Mouse (Mus musculus) adrenal gland, adult 18-20 months (tissue): Measurements from ENCODE around the gene Spata5. TPM values are rescaled to one million over a fixed set of nuclear protein-coding genes. Genes with fewer than 3 reads are reported as not detected.

Source experiments
- DNase-seq, 2 experiments: peaks; one replicate each; pipeline ENCODE4 v3.0.0; 2021 to 2022; ENCODE audit warnings: low spot score in 2 of 2
- total RNA-seq, 2 experiments: library from RNA; stranded (reverse); gene quantifications; 1 replicate in 1 of 2; 2 replicates in 1 of 2; pipeline ENCODE4 v1.2.3; 2021

Spata5 gene
- total RNA-seq, 2 experiments from 2014 or later = 43.6 to 51.2 TPM

GRCm38 (mm10) chr3:37614878-37615650 lies 195.4 kb downstream of the Spata5 start:
- DNase-seq = no peak

- no peak for DNase-seq
These were observed 197.2 kb downstream of the Spata5 start for GRCm38 (mm10) chr3:37616586-37617547.

Other genes starting within 250 kb of the Spata5 start
- not detected for gene Il21, start 187.3 kb upstream of the Spata5 start, total RNA-seq
- 1 to 10 TPM; 4.5 to 4.6 TPM for gene Bbs12, start 107.3 kb upstream of the Spata5 start, total RNA-seq
- 1 to 10 TPM; 3.5 to 6.7 TPM for gene Cetn4, start 107.2 kb upstream of the Spata5 start, total RNA-seq
- gene Fgf2, start 71.5 kb upstream of the Spata5 start, total RNA-seq = 1 to 10 TPM; 2.8 to 8.0 TPM
- gene Nudt6, start 315 bp downstream of the Spata5 start, total RNA-seq = 10 to 100 TPM; 15.9 to 18.8 TPM
- gene Spry1, start 220.1 kb downstream of the Spata5 start, total RNA-seq = 10 to 100 TPM; 20.4 to 24.4 TPM